Mouse (Mus musculus): ENCODE data around the gene Pisd. TPM values are rescaled to one million over a fixed set of nuclear protein-coding genes. Genes with fewer than 3 reads are reported as not detected.
"Not testable (repeated sequence)": the region's sequence is repeated elsewhere in the genome, so short reads cannot be mapped to it uniquely, and the experiment has no call there.

Gene Pisd
- total and polyA plus RNA-seq, 3 experiments = 45.2 to 57.1 (median 52.1) TPM

GRCm38 (mm10) chr5:32742149-32742548, 43.3 kb downstream of the Pisd start:
- no peak overlapping the region for H3K27ac ChIP-seq (ENCODE audit: insufficient read depth, low read depth)
- no peaks in the 10 kb centered on the region for H3K27me3 ChIP-seq (replicated peaks)
- in situ Hi-C loops (cut with MboI; ENCODE audit: low pct_ligation_motif_present, low pct_unique_long_range_greater_than_20kb, low sequenced_read_pairs) = no loop called here
- no peak for DNase-seq (ENCODE audit: extremely low read depth)
- H3K79me2 ChIP-seq (replicated peaks; ENCODE audit: control insufficient read depth, extremely low read depth, insufficient read depth, poor library complexity, severe bottlenecking) = no peaks in the 10 kb centered on the region; the same call in 1 of the 2 replicates
- no peaks in the 10 kb centered on the region for H3K9me3 ChIP-seq (replicated peaks; ENCODE audit: low read length)
- H3K9ac ChIP-seq (ENCODE audit: insufficient read depth, low read depth) = no peak overlapping the region
- H3K4me1 ChIP-seq (ENCODE audit: control insufficient read depth in 1 of 2, insufficient read depth in 2 of 2) = peaks cover 10 to 40% of the 10 kb centered on the region in 2 experiments
- dilution Hi-C loops (cut with MboI; ENCODE audit: extremely low pct_ligation_motif_present, extremely low pct_unique_long_range_greater_than_20kb, low sequenced_read_pairs) = no loop called here
- TF ChIP-seq UBTF (IDR thresholded peaks at IDR 0.05; ENCODE audit: low read depth, low read length) (no peak), ZNF384 (IDR thresholded peaks at IDR 0.05; ENCODE audit: low read depth, low read length) (no peak), MXI1 (IDR thresholded peaks at IDR 0.05; ENCODE audit: low read depth, low read length) (no peak), CTCF (conservative IDR thresholded peaks at IDR 0.05 in 1 of 2, IDR thresholded peaks at IDR 0.05 in 1 of 2; ENCODE audit: low read depth in 2 of 2, low read length in 2 of 2) (peak in 1 of 2 experiments; percentile 2; a peak in 1 of 4 replicates)
- H3K36me3 ChIP-seq (replicated peaks in 1 of 2; ENCODE audit: control insufficient read depth in 1 of 2, insufficient read depth in 1 of 2, low read length in 1 of 2) = peaks cover 11 to 69% of the 10 kb centered on the region in 2 experiments
- no peak overlapping the region for H3K4me2 ChIP-seq (ENCODE audit: insufficient read depth, low read depth, poor library complexity, severe bottlenecking)
- H3K4me3 ChIP-seq (replicated peaks in 1 of 3; ENCODE audit: low read depth in 2 of 3, low read length in 2 of 3, poor library complexity in 1 of 3) = no peak overlapping the region

- H3K79me2 ChIP-seq (replicated peaks; ENCODE audit: control insufficient read depth, extremely low read depth, insufficient read depth, poor library complexity, severe bottlenecking); dilution Hi-C loops (cut with MboI; ENCODE audit: extremely low pct_ligation_motif_present, extremely low pct_unique_long_range_greater_than_20kb, low sequenced_read_pairs); H3K27me3 ChIP-seq (replicated peaks); H3K9me3 ChIP-seq (replicated peaks; ENCODE audit: low read length); H3K9ac ChIP-seq (ENCODE audit: insufficient read depth, low read depth); H3K4me3 ChIP-seq (replicated peaks in 1 of 3; ENCODE audit: low read depth in 2 of 3, low read length in 2 of 3, poor library complexity in 1 of 3); DNase-seq (ENCODE audit: extremely low read depth); H3K27ac ChIP-seq (ENCODE audit: insufficient read depth, low read depth); in situ Hi-C loops (cut with MboI; ENCODE audit: low pct_ligation_motif_present, low pct_unique_long_range_greater_than_20kb, low sequenced_read_pairs); H3K4me2 ChIP-seq (ENCODE audit: insufficient read depth, low read depth, poor library complexity, severe bottlenecking): not testable (repeated sequence)
- Histone ChIP-seq H3K36me3 (replicated peaks in 1 of 2; ENCODE audit: control insufficient read depth in 1 of 2, insufficient read depth in 1 of 2, low read length in 1 of 2) (peaks cover 15 to 77% of the 10 kb centered on the region in 2 experiments), H3K4me1 (ENCODE audit: control insufficient read depth in 1 of 2, insufficient read depth in 2 of 2) (peaks cover 9 to 33% of the 10 kb centered on the region in 2 experiments; a peak in 3 of 4 replicates)
These were observed 44.1 kb downstream of the Pisd start for GRCm38 (mm10) chr5:32741377-32741776.

- H3K27me3 ChIP-seq (replicated peaks); dilution Hi-C loops (cut with MboI; ENCODE audit: extremely low pct_ligation_motif_present, extremely low pct_unique_long_range_greater_than_20kb, low sequenced_read_pairs); H3K27ac ChIP-seq (ENCODE audit: insufficient read depth, low read depth); H3K4me2 ChIP-seq (ENCODE audit: insufficient read depth, low read depth, poor library complexity, severe bottlenecking); H3K4me3 ChIP-seq (replicated peaks in 1 of 3; ENCODE audit: low read depth in 2 of 3, low read length in 2 of 3, poor library complexity in 1 of 3); DNase-seq (ENCODE audit: extremely low read depth); in situ Hi-C loops (cut with MboI; ENCODE audit: low pct_ligation_motif_present, low pct_unique_long_range_greater_than_20kb, low sequenced_read_pairs); H3K79me2 ChIP-seq (replicated peaks; ENCODE audit: control insufficient read depth, extremely low read depth, insufficient read depth, poor library complexity, severe bottlenecking); H3K9ac ChIP-seq (ENCODE audit: insufficient read depth, low read depth); H3K9me3 ChIP-seq (replicated peaks; ENCODE audit: low read length): not testable (repeated sequence)
- Histone ChIP-seq H3K36me3 (replicated peaks in 1 of 2; ENCODE audit: control insufficient read depth in 1 of 2, insufficient read depth in 1 of 2, low read length in 1 of 2) (peaks cover 18 to 82% of the 10 kb centered on the region in 2 experiments), H3K4me1 (ENCODE audit: control insufficient read depth in 1 of 2, insufficient read depth in 2 of 2) (peaks cover 9 to 33% of the 10 kb centered on the region in 2 experiments; a peak in 3 of 4 replicates)
These were observed 44.6 kb downstream of the Pisd start for GRCm38 (mm10) chr5:32740850-32741249.

- in situ Hi-C loops (cut with MboI; ENCODE audit: low pct_ligation_motif_present, low pct_unique_long_range_greater_than_20kb, low sequenced_read_pairs) (no loop called here), dilution Hi-C loops (cut with MboI; ENCODE audit: extremely low pct_ligation_motif_present, extremely low pct_unique_long_range_greater_than_20kb, low sequenced_read_pairs) (no loop called here)
- no peak for DNase-seq (ENCODE audit: extremely low read depth)
- H3K9ac ChIP-seq (ENCODE audit: insufficient read depth, low read depth) = no peak overlapping the region
- peaks cover 3 to 27% of the 10 kb centered on the region in 2 experiments; a peak in 2 of 4 replicates for H3K4me1 ChIP-seq (ENCODE audit: control insufficient read depth in 1 of 2, insufficient read depth in 2 of 2)
- H3K27ac ChIP-seq (ENCODE audit: insufficient read depth, low read depth) = no peak overlapping the region
- no peak overlapping the region for H3K4me3 ChIP-seq (replicated peaks in 1 of 3; ENCODE audit: low read depth in 2 of 3, low read length in 2 of 3, poor library complexity in 1 of 3)
- H3K79me2 ChIP-seq (replicated peaks; ENCODE audit: control insufficient read depth, extremely low read depth, insufficient read depth, poor library complexity, severe bottlenecking) = no peaks in the 10 kb centered on the region
- no peak for TF ChIP-seq USF1 (IDR thresholded peaks at IDR 0.05; ENCODE audit: low read depth, low read length)
- no peak for TF ChIP-seq E2F4 (IDR thresholded peaks at IDR 0.05; ENCODE audit: insufficient replicate concordance, low read depth, low read length)
- no peak for TF ChIP-seq MEF2A (IDR thresholded peaks at IDR 0.05; ENCODE audit: borderline replicate concordance, low read depth, low read length)
- no peak for TF ChIP-seq TCF12 (IDR thresholded peaks at IDR 0.05; ENCODE audit: low read depth, low read length)
- no peak for TF ChIP-seq MAX (IDR thresholded peaks at IDR 0.05; ENCODE audit: low read length)
- no peak for TF ChIP-seq RAD21 (IDR thresholded peaks at IDR 0.05; ENCODE audit: low read depth, low read length)
- TF ChIP-seq UBTF (IDR thresholded peaks at IDR 0.05; ENCODE audit: low read depth, low read length) = no peak
- no peak for TF ChIP-seq IRF4 (IDR thresholded peaks at IDR 0.05; ENCODE audit: low read depth, low read length)
- no peak for TF ChIP-seq SMC3 (IDR thresholded peaks at IDR 0.05; ENCODE audit: low read depth, low read length)
- no peak for TF ChIP-seq NRF1 (IDR thresholded peaks at IDR 0.05; ENCODE audit: low read depth, low read length)
- TF ChIP-seq POLR2A (IDR thresholded peaks at IDR 0.05; ENCODE audit: low read depth, low read length) = no peak
- TF ChIP-seq CHD1 (IDR thresholded peaks at IDR 0.05; ENCODE audit: low read depth, low read length) = no peak
- TF ChIP-seq GABPA (IDR thresholded peaks at IDR 0.05; ENCODE audit: insufficient replicate concordance, low read depth, low read length) = no peak
- no peak for TF ChIP-seq MAFK (IDR thresholded peaks at IDR 0.05; ENCODE audit: insufficient replicate concordance, low read length)
- H3K4me2 ChIP-seq (ENCODE audit: insufficient read depth, low read depth, poor library complexity, severe bottlenecking) = no peak overlapping the region
- H3K9me3 ChIP-seq (replicated peaks; ENCODE audit: low read length) = no peaks in the 10 kb centered on the region
- peaks cover 24 to 86% of the 10 kb centered on the region in 2 experiments for H3K36me3 ChIP-seq (replicated peaks in 1 of 2; ENCODE audit: control insufficient read depth in 1 of 2, insufficient read depth in 1 of 2, low read length in 1 of 2)
- H3K27me3 ChIP-seq (replicated peaks) = no peaks in the 10 kb centered on the region
These were observed 45.3 kb downstream of the Pisd start for GRCm38 (mm10) chr5:32740138-32740537.
